Mouse (Mus musculus): ENCODE measurements at regions not wholly inside any gene's neighbourhood (a gene's known extent, or its start where the extent isn't known, plus 50 kb on each side); places are given as distances from the start of the nearest gene placed in this dataset.
A peak's percentile ranks its signal among the peaks of the same experiment; 100 is the strongest.

GRCm38 (mm10) chr13:107620887-107621286 is 423.4 kb upstream of the Smim15 start:
- ATAC-seq (ENCODE audit: low FRiP score), result no peak
- no peak overlapping the region for H3K4me3 ChIP-seq
- peaks cover 33% of the 10 kb centered on the region for H3K4me1 ChIP-seq
- H3K36me3 ChIP-seq, result no peaks in the 10 kb centered on the region
- 51% methylated on average over 2 of the region's 2 CpGs for WGBS
- no peak overlapping the region for H3K27ac ChIP-seq
- no peak overlapping the region for H3K9ac ChIP-seq
- no peak overlapping the region for H3K4me2 ChIP-seq (replicated peaks)
- peaks cover 7% of the 10 kb centered on the region; the same call in 1 of the 2 replicates for H3K27me3 ChIP-seq
- H3K9me3 ChIP-seq (replicated peaks), result no peaks in the 10 kb centered on the region

GRCm38 (mm10) chr13:107620210-107620609 is 424.0 kb upstream of the Smim15 start:
- Histone ChIP-seq H3K4me1 (peaks cover 33% of the 10 kb centered on the region), H3K27ac (no peak overlapping the region), H3K4me3 (no peak overlapping the region), H3K36me3 (no peaks in the 10 kb centered on the region), H3K27me3 (peaks cover 8% of the 10 kb centered on the region; the same call in 1 of the 2 replicates), H3K9me3 (replicated peaks) (no peaks in the 10 kb centered on the region), H3K4me2 (replicated peaks) (no peak overlapping the region), H3K9ac (no peak overlapping the region)
- no peak for ATAC-seq (ENCODE audit: low FRiP score)
- WGBS, result 5% methylated on average over 6 of the region's 6 CpGs

GRCm38 (mm10) chr13:107619430-107619927 is 424.8 kb upstream of the Smim15 start:
- H3K4me3 ChIP-seq, result no peak overlapping the region
- H3K9ac ChIP-seq, result no peak overlapping the region
- peak; percentile 31 for ATAC-seq (ENCODE audit: low FRiP score)
- WGBS, result 19% methylated on average over 9 of the region's 9 CpGs
- no peaks in the 10 kb centered on the region for H3K9me3 ChIP-seq (replicated peaks)
- H3K36me3 ChIP-seq, result no peaks in the 10 kb centered on the region
- 0 out of 2 replicates have a peak overlapping the region, but pooled peaks have one; percentile 36 for H3K27ac ChIP-seq
- peaks cover 8% of the 10 kb centered on the region; the same call in 1 of the 2 replicates for H3K27me3 ChIP-seq
- H3K4me1 ChIP-seq, result peaks cover 33% of the 10 kb centered on the region
- H3K4me2 ChIP-seq (replicated peaks), result peak overlapping the region; percentile 20; the same call in 1 of the 2 replicates

- Histone ChIP-seq H3K27ac (peak overlapping the region; percentile 36; the same call in 1 of the 2 replicates), H3K4me2 (replicated peaks) (peak overlapping the region; percentile 20), H3K27me3 (peaks cover 8% of the 10 kb centered on the region; the same call in 1 of the 2 replicates), H3K4me1 (peaks cover 33% of the 10 kb centered on the region), H3K9ac (no peak overlapping the region), H3K4me3 (no peak overlapping the region), H3K36me3 (no peaks in the 10 kb centered on the region), H3K9me3 (replicated peaks) (no peaks in the 10 kb centered on the region)
- ATAC-seq (ENCODE audit: low FRiP score), result no peak
- 25% methylated on average over 15 of the region's 15 CpGs for WGBS
These were observed 425.3 kb upstream of the Smim15 start for GRCm38 (mm10) chr13:107618796-107619429.

- no peak overlapping the region for H3K4me3 ChIP-seq
- H3K27me3 ChIP-seq, result peaks cover 8% of the 10 kb centered on the region; the same call in 1 of the 2 replicates
- ATAC-seq (ENCODE audit: low FRiP score), result peak; percentile 55; the same call in 1 of the 2 replicates
- H3K4me2 ChIP-seq (replicated peaks), result peak overlapping the region; percentile 11; the same call in 1 of the 2 replicates
- H3K27ac ChIP-seq, result no peak overlapping the region; the same call in 1 of the 2 replicates
- H3K4me1 ChIP-seq, result peaks cover 33% of the 10 kb centered on the region
- no peaks in the 10 kb centered on the region for H3K36me3 ChIP-seq
- no peaks in the 10 kb centered on the region for H3K9me3 ChIP-seq (replicated peaks)
- WGBS, result 23% methylated on average over 8 of the region's 8 CpGs
- no peak overlapping the region for H3K9ac ChIP-seq
These were observed 425.9 kb upstream of the Smim15 start for GRCm38 (mm10) chr13:107618369-107618771.

- Histone ChIP-seq H3K9me3 (replicated peaks) (no peaks in the 10 kb centered on the region), H3K4me1 (peaks cover 33% of the 10 kb centered on the region), H3K36me3 (no peaks in the 10 kb centered on the region), H3K27ac (no peak overlapping the region), H3K4me2 (replicated peaks) (no peak overlapping the region), H3K9ac (no peak overlapping the region), H3K4me3 (no peak overlapping the region), H3K27me3 (peaks cover 6% of the 10 kb centered on the region; the same call in 1 of the 2 replicates)
- peak; percentile 66 for ATAC-seq (ENCODE audit: low FRiP score)
- 25% methylated on average over 2 of the region's 2 CpGs for whole genome bisulfite sequencing
These were observed 426.7 kb upstream of the Smim15 start for GRCm38 (mm10) chr13:107617582-107617981.

- Histone ChIP-seq H3K9ac (no peak overlapping the region), H3K9me3 (replicated peaks) (no peaks in the 10 kb centered on the region), H3K4me1 (peaks cover 33% of the 10 kb centered on the region), H3K4me3 (no peak overlapping the region), H3K4me2 (replicated peaks) (no peak overlapping the region), H3K27ac (no peak overlapping the region), H3K27me3 (peaks cover 3% of the 10 kb centered on the region; the same call in 1 of the 2 replicates), H3K36me3 (no peaks in the 10 kb centered on the region)
- 73% methylated on average over 4 of the region's 4 CpGs for WGBS
- no peak for ATAC-seq (ENCODE audit: low FRiP score)
These were observed 427.5 kb upstream of the Smim15 start for GRCm38 (mm10) chr13:107616775-107617174.

GRCm38 (mm10) chr13:107608996-107609503 is 435.2 kb upstream of the Smim15 start:
- no peak overlapping the region for H3K9ac ChIP-seq
- no peaks in the 10 kb centered on the region for H3K27me3 ChIP-seq
- H3K4me3 ChIP-seq, result no peak overlapping the region
- no peaks in the 10 kb centered on the region for H3K36me3 ChIP-seq
- no peaks in the 10 kb centered on the region for H3K9me3 ChIP-seq (replicated peaks)
- ATAC-seq (ENCODE audit: low FRiP score), result no peak
- no peaks in the 10 kb centered on the region for H3K4me1 ChIP-seq
- H3K27ac ChIP-seq, result no peak overlapping the region
- no peak overlapping the region for H3K4me2 ChIP-seq (replicated peaks)
- WGBS, result 79% methylated on average over 3 of the region's 3 CpGs

- Histone ChIP-seq H3K4me1 (no peaks in the 10 kb centered on the region), H3K9ac (no peak overlapping the region), H3K27me3 (no peaks in the 10 kb centered on the region), H3K4me2 (replicated peaks) (no peak overlapping the region), H3K9me3 (replicated peaks) (peaks cover 6% of the 10 kb centered on the region), H3K36me3 (no peaks in the 10 kb centered on the region), H3K27ac (no peak overlapping the region), H3K4me3 (no peak overlapping the region)
- 82% methylated on average over 4 of the region's 4 CpGs for WGBS
- ATAC-seq (ENCODE audit: low FRiP score), result no peak
These were observed 437.0 kb upstream of the Smim15 start for GRCm38 (mm10) chr13:107607294-107607693.

- Histone ChIP-seq H3K4me1 (peaks cover 22% of the 10 kb centered on the region), H3K27ac (no peak overlapping the region), H3K27me3 (no peaks in the 10 kb centered on the region), H3K36me3 (no peaks in the 10 kb centered on the region), H3K9ac (no peak overlapping the region), H3K4me2 (replicated peaks) (no peak overlapping the region), H3K9me3 (replicated peaks) (peaks cover 6% of the 10 kb centered on the region), H3K4me3 (no peak overlapping the region)
- ATAC-seq (ENCODE audit: low FRiP score), result no peak
- 82% methylated on average over 5 of the region's 5 CpGs for WGBS
These were observed 442.1 kb upstream of the Smim15 start for GRCm38 (mm10) chr13:107602149-107602548.

- ATAC-seq (ENCODE audit: low FRiP score), result no peak; the same call in 1 of the 2 replicates
- Histone ChIP-seq H3K9me3 (replicated peaks) (peaks cover 6% of the 10 kb centered on the region), H3K27me3 (no peaks in the 10 kb centered on the region), H3K27ac (no peak overlapping the region), H3K4me2 (replicated peaks) (peak overlapping the region; percentile 36), H3K4me3 (no peak overlapping the region), H3K36me3 (no peaks in the 10 kb centered on the region), H3K4me1 (peaks cover 22% of the 10 kb centered on the region), H3K9ac (no peak overlapping the region)
- WGBS, result 89% methylated on average over 4 of the region's 4 CpGs
These were observed 443.2 kb upstream of the Smim15 start for GRCm38 (mm10) chr13:107601132-107601439.

GRCm38 (mm10) chr13:107600331-107601131 is 443.7 kb upstream of the Smim15 start:
- H3K36me3 ChIP-seq, result no peaks in the 10 kb centered on the region
- H3K27me3 ChIP-seq, result no peaks in the 10 kb centered on the region
- WGBS, result 16% methylated on average over 19 of the region's 22 CpGs
- peak overlapping the region; percentile 32; the same call in 1 of the 2 replicates for H3K9ac ChIP-seq
- peaks cover 6% of the 10 kb centered on the region for H3K9me3 ChIP-seq (replicated peaks)
- peaks cover 22% of the 10 kb centered on the region for H3K4me1 ChIP-seq
- ATAC-seq (ENCODE audit: low FRiP score), result peak; percentile 74
- no peak overlapping the region for H3K4me3 ChIP-seq
- H3K27ac ChIP-seq, result no peak overlapping the region
- H3K4me2 ChIP-seq (replicated peaks), result peak overlapping the region; percentile 36

Measured in hindbrain, embryonic 12.5 days (tissue).